Comparison of ENCODE assay signal across 32 mouse cellular contexts in the genomic region with DNA sequence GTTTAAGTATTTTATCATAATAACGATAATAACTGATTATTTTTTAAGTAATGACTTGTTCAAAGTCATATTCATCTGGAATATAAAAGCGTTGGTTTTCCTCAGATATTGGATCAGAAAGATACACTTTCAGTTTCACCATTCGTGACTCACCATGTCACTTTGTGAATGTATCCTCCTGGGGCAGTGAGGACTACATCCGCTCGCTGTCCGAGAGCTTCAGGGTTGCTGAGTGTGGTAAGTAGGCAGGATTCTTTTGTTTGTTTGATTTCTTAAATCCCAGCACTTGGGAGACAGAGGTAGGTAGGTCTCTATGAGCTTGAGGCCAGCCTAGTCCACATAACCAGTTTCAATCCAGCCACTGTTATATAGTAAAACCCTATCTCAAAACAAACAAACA. TPM values are rescaled to one million over a fixed set of nuclear protein-coding genes. Genes with fewer than 3 reads are reported as not detected.
DNase-seq lines count a peak whose midpoint lies in the region; TF ChIP-seq lines count a peak whose summit lies in the region.
"Had no signal": no experiment of that assay in that cellular context is flagged by ENCODE, and none has a peak within 500 bp of the region (broad histone marks: within the 10 kb centered on the region; RNA-seq: fewer than 3 reads in every experiment).

No protein-coding gene starts in this region.

- WGBS in kidney, adult 2 months: 62% methylated on average over 6 of the region's 6 CpGs

- H3ac ChIP-seq in myocyte (ENCODE audit: control insufficient read depth, insufficient read length): no peak overlapping the region

- TF ChIP-seq RAD21 in MEL (IDR thresholded peaks at IDR 0.05; ENCODE audit: low read depth, low read length): no peak

- DNase-seq in adrenal gland, adult (ENCODE audit: inconsistent age in 2 of 2, low spot score in 1 of 2): peak; percentile 19 to 54
- no peak for DNase-seq in adrenal gland, postnatal 4 days (ENCODE audit: low spot score in 2 of 2)
- peak; percentile 15 for DNase-seq in kidney, adult 2 months
- DNase-seq in kidney, postnatal 25 days: no peak
- no peak for DNase-seq in MEL (ENCODE audit: low read depth, low spot score)
- no peak for DNase-seq in lung, postnatal 36 days
- DNase-seq: adrenal gland, adult 2 months; cerebellum, adult 9-10 months; gastrocnemius, postnatal 10 days; heart, postnatal 36 days; kidney, adult 18-20 months; kidney, postnatal 14 days; liver, embryonic 13.5 days; lung, postnatal 4 days; right cerebral cortex, postnatal 25 days; spleen, adult 18-20 months; thymus, postnatal 14 days had no signal

- no peak overlapping the region for H3K27ac ChIP-seq in kidney, adult 2 months (ENCODE audit: insufficient read depth, low read depth, low read length)
- H3K27ac ChIP-seq in MEL (ENCODE audit: control insufficient read depth, low read depth, low read length): no peak overlapping the region
- H3K27ac ChIP-seq: forebrain, embryonic 13.5 days; heart, embryonic 13.5 days; hindbrain, embryonic 13.5 days; layer of hippocampus, adult 2 months; limb, embryonic 10.5 days; liver, embryonic 13.5 days; neural tube, embryonic 13.5 days had no signal

- no peaks in the 10 kb centered on the region for H3K27me3 ChIP-seq in kidney, adult 2 months (replicated peaks; ENCODE audit: control insufficient read depth, insufficient read depth, low read length)
- H3K27me3 ChIP-seq in MEL (ENCODE audit: control insufficient read depth in 1 of 2, insufficient read depth in 2 of 2, low read length in 2 of 2): peaks cover 7% of the 10 kb centered on the region in 2 experiments
- H3K27me3 ChIP-seq in myocyte (ENCODE audit: control insufficient read depth, insufficient read depth, insufficient read length): peaks cover 4% of the 10 kb centered on the region

- no peak overlapping the region for H3K9ac ChIP-seq in MEL (ENCODE audit: control insufficient read depth, low read depth, low read length, poor library complexity, severe bottlenecking)
- H3K9ac ChIP-seq: forebrain, embryonic 13.5 days; heart, embryonic 13.5 days; hindbrain, embryonic 13.5 days; liver, embryonic 13.5 days; lung, embryonic 14.5 days; neural tube, embryonic 13.5 days had no signal

- no peak for TF ChIP-seq CTCF in kidney, adult 2 months (conservative IDR thresholded peaks at IDR 0.05; ENCODE audit: insufficient read depth, insufficient read length, low read depth, low read length)
- TF ChIP-seq CTCF in MEL (IDR thresholded peaks at IDR 0.05 in 2 of 3, conservative IDR thresholded peaks at IDR 0.05 in 1 of 3; ENCODE audit: control insufficient read depth in 1 of 3, insufficient read depth in 1 of 3, low read depth in 2 of 3, low read length in 3 of 3, poor library complexity in 1 of 3, severe bottlenecking in 1 of 3): no peak

- peaks cover 9% of the 10 kb centered on the region for H3K4me1 ChIP-seq in kidney, adult 2 months (ENCODE audit: control insufficient read depth, insufficient read depth, low read length)
- no peaks in the 10 kb centered on the region for H3K4me1 ChIP-seq in MEL (ENCODE audit: control insufficient read depth in 1 of 2, insufficient read depth in 2 of 2, low read length in 2 of 2)
- H3K4me1 ChIP-seq: forebrain, embryonic 13.5 days; heart, embryonic 13.5 days; hindbrain, embryonic 13.5 days; limb, embryonic 10.5 days; neural tube, embryonic 13.5 days had no signal

- no peak for TF ChIP-seq POLR2A in kidney, adult 2 months (IDR thresholded peaks at IDR 0.05; ENCODE audit: low read depth, low read length)
- no peak for TF ChIP-seq POLR2A in MEL (IDR thresholded peaks at IDR 0.05; ENCODE audit: control insufficient read depth in 1 of 2, insufficient read depth in 1 of 2, low read depth in 1 of 2, low read length in 2 of 2, poor library complexity in 1 of 2)
- TF ChIP-seq POLR2A in myocyte (IDR thresholded peaks at IDR 0.05; ENCODE audit: insufficient read length, low read depth): no peak

- H3K4me2 ChIP-seq in myocyte (ENCODE audit: low read depth): peak overlapping the region; percentile 45
- H3K4me2 ChIP-seq: forebrain, embryonic 13.5 days; heart, embryonic 13.5 days; hindbrain, embryonic 13.5 days; liver, embryonic 13.5 days; lung, embryonic 14.5 days; neural tube, embryonic 13.5 days had no signal

- no peak overlapping the region for H3K4me3 ChIP-seq in kidney, adult 2 months (ENCODE audit: insufficient read depth, low read depth, low read length)
- H3K4me3 ChIP-seq in MEL (ENCODE audit: control insufficient read depth in 1 of 2, insufficient read depth in 1 of 2, low read depth in 2 of 2, low read length in 2 of 2) (0 out of 4 replicates have a peak overlapping the region, but pooled peaks have one; percentile 16 to 17), myocyte (no peak overlapping the region)
- H3K4me3 ChIP-seq: forebrain, embryonic 13.5 days; heart, embryonic 13.5 days; hindbrain, embryonic 13.5 days; layer of hippocampus, adult 2 months; limb, embryonic 10.5 days; liver, embryonic 13.5 days; neural tube, embryonic 13.5 days had no signal

- no peaks in the 10 kb centered on the region for H3K36me3 ChIP-seq in kidney, adult 2 months (ENCODE audit: control insufficient read depth, insufficient read depth, low read length)
- H3K36me3 ChIP-seq in MEL (ENCODE audit: control insufficient read depth in 1 of 2, insufficient read depth in 2 of 2, low read length in 2 of 2) (no peaks in the 10 kb centered on the region), myocyte (ENCODE audit: control insufficient read depth, insufficient read depth) (no peaks in the 10 kb centered on the region)
- H3K36me3 ChIP-seq: heart, embryonic 13.5 days; hindbrain, embryonic 13.5 days; limb, embryonic 10.5 days; liver, embryonic 13.5 days; neural tube, embryonic 13.5 days had no signal

- H3K79me2 ChIP-seq in MEL (ENCODE audit: control insufficient read depth, insufficient read depth, low read length, poor library complexity): no peaks in the 10 kb centered on the region
- H3K79me2 ChIP-seq in myocyte (ENCODE audit: control insufficient read depth, insufficient read depth): no peaks in the 10 kb centered on the region

- no peaks in the 10 kb centered on the region for H3K9me3 ChIP-seq in MEL (replicated peaks; ENCODE audit: insufficient read depth, low read length)
- H3K9me3 ChIP-seq: forebrain, embryonic 13.5 days; heart, embryonic 13.5 days; hindbrain, embryonic 13.5 days; limb, embryonic 10.5 days; liver, embryonic 13.5 days; neural tube, embryonic 13.5 days had no signal

- no peak for TF ChIP-seq EP300 in MEL (IDR thresholded peaks at IDR 0.05; ENCODE audit: low read depth in 1 of 2, low read length in 2 of 2)

TF ChIP-seq in MEL, 35 proteins besides CTCF, POLR2A, EP300 and RAD21 (continues in another document):
- TF ChIP-seq TCF12 (IDR thresholded peaks at IDR 0.05; ENCODE audit: low read depth, low read length): no peak
- no peak for TF ChIP-seq CHD1 (IDR thresholded peaks at IDR 0.05; ENCODE audit: low read depth, low read length)
- TF ChIP-seq NRF1 (IDR thresholded peaks at IDR 0.05; ENCODE audit: insufficient read depth, low read depth, low read length, poor library complexity, severe bottlenecking): no peak
- TF ChIP-seq ZNF384 (IDR thresholded peaks at IDR 0.05; ENCODE audit: low read depth, low read length): no peak
- no peak for TF ChIP-seq USF2 (IDR thresholded peaks at IDR 0.05; ENCODE audit: borderline replicate concordance in 1 of 2, insufficient read depth in 1 of 2, low read depth in 1 of 2, low read length in 2 of 2)
- no peak for TF ChIP-seq GABPA (IDR thresholded peaks at IDR 0.05; ENCODE audit: low read depth, low read length)
- TF ChIP-seq SMC3 (IDR thresholded peaks at IDR 0.05; ENCODE audit: low read depth, low read length): no peak
- TF ChIP-seq HCFC1 (IDR thresholded peaks at IDR 0.05; ENCODE audit: low read depth, low read length): no peak

TF ChIP-seq in myocyte, 11 proteins besides CTCF, POLR2A, EP300 and RAD21 (continues in another document):
- TF ChIP-seq TCF3 (IDR thresholded peaks at IDR 0.05; ENCODE audit: insufficient read length, low read depth) (no peak), POLR2AphosphoS2 (IDR thresholded peaks at IDR 0.05; ENCODE audit: insufficient read length, low read depth) (no peak), MAX (IDR thresholded peaks at IDR 0.05; ENCODE audit: low read depth) (no peak), TCF12 (IDR thresholded peaks at IDR 0.05; ENCODE audit: insufficient read depth, poor library complexity, severe bottlenecking) (no peak), MYOD1 (IDR thresholded peaks at IDR 0.05; ENCODE audit: control insufficient read depth in 1 of 3, insufficient read length in 2 of 3, low read depth in 2 of 3) (no peak), MYOG (IDR thresholded peaks at IDR 0.05; ENCODE audit: control insufficient read depth in 1 of 3, insufficient read depth in 1 of 3, insufficient read length in 2 of 3, low read depth in 2 of 3) (no peak), USF1 (IDR thresholded peaks at IDR 0.05; ENCODE audit: low read depth) (no peak), CEBPB (IDR thresholded peaks at IDR 0.05; ENCODE audit: insufficient read depth, poor library complexity, severe bottlenecking) (no peak)

RNA-seq across cellular contexts. Expression of a gene that starts 14.1 kb away (rescaled TPM):
- total RNA-seq in adrenal gland, postnatal 4 days (2021): 1 to 10 TPM in 1 of 2 experiments, under 1 TPM in 1; 0.64 to 1.3 TPM
- not detected in 2 replicates for polyA plus RNA-seq in kidney, adult 2 months (2012; rRNA removed)
- total RNA-seq in MEL (2012; rRNA removed): 0.15 TPM in 1 of 2 replicates, not detected in the other
- polyA plus RNA-seq in MEL (2012; ENCODE audit: insufficient read depth in 1 of 2, insufficient read length in 2 of 2, low read depth in 1 of 2, low replicate concordance in 2 of 2, missing spikeins in 1 of 2) (under 1 TPM in 1 of 2 experiments, not detected in 1; 0.11 TPM), myocyte (2012; fragmentation: generic; extraction: Trizol) (not detected)
- total RNA-seq: gastrocnemius, postnatal 10 days; heart, postnatal 36 days; layer of hippocampus, adult 2 months; layer of hippocampus, postnatal 25 days had no signal
- polyA plus RNA-seq: adrenal gland, adult 2 months; brain, embryonic 14.5 days; embryonic facial prominence, embryonic 14.5 days; forebrain, embryonic 13.5 days; frontal cortex, adult 2 months; heart, embryonic 13.5 days; hindbrain, embryonic 13.5 days; inflammation-experienced regulatory T-cells, adult 6 months; limb, embryonic 10.5 days; lung, embryonic 14.5 days; midbrain, embryonic 14.5 days; neural tube, embryonic 13.5 days had no signal

RNA-seq across cellular contexts. Expression of a gene that starts 21.8 kb away (rescaled TPM):
- total RNA-seq in adrenal gland, postnatal 4 days (2021): 10 to 100 TPM; 67.0 to 77.5 TPM
- 636 and 727 TPM in 2 replicates for polyA plus RNA-seq in kidney, adult 2 months (2012; rRNA removed)
- total RNA-seq in MEL (2012; rRNA removed): 32.3 and 49.6 TPM in 2 replicates
- 10 to 100 TPM in 1 of 2 experiments, not detected in 1; 37.5 TPM for polyA plus RNA-seq in MEL (2012; ENCODE audit: insufficient read depth in 1 of 2, insufficient read length in 2 of 2, low read depth in 1 of 2, low replicate concordance in 2 of 2, missing spikeins in 1 of 2)
- 58.3 TPM for polyA plus RNA-seq in myocyte (2012; fragmentation: generic; extraction: Trizol)

RNA-seq across cellular contexts. Expression of a gene that starts 32.0 kb away (rescaled TPM):
- total RNA-seq in adrenal gland, postnatal 4 days (2021): 10 to 100 TPM; 28.9 to 30.5 TPM
- polyA plus RNA-seq in kidney, adult 2 months (2012; rRNA removed): 103 and 123 TPM in 2 replicates
- total RNA-seq in MEL (2012; rRNA removed): 2.0 and 2.7 TPM in 2 replicates
- polyA plus RNA-seq in MEL (2012; ENCODE audit: insufficient read depth in 1 of 2, insufficient read length in 2 of 2, low read depth in 1 of 2, low replicate concordance in 2 of 2, missing spikeins in 1 of 2) (1 to 10 TPM in 1 of 2 experiments, not detected in 1; 4.7 TPM), myocyte (2012; fragmentation: generic; extraction: Trizol) (9.5 TPM)

RNA-seq across cellular contexts. Expression of a gene that starts 47.6 kb away (rescaled TPM):
- 1 to 10 TPM; 2.0 to 7.4 TPM for total RNA-seq in adrenal gland, postnatal 4 days (2021)
- 50.6 and 77.3 TPM in 2 replicates for polyA plus RNA-seq in kidney, adult 2 months (2012; rRNA removed)
- not detected in 2 replicates for total RNA-seq in MEL (2012; rRNA removed)
- polyA plus RNA-seq in MEL (2012; ENCODE audit: insufficient read depth in 1 of 2, insufficient read length in 2 of 2, low read depth in 1 of 2, low replicate concordance in 2 of 2, missing spikeins in 1 of 2) (under 1 TPM in 1 of 2 experiments, not detected in 1; 0.04 TPM), myocyte (2012; fragmentation: generic; extraction: Trizol) (not detected)
- total RNA-seq: layer of hippocampus, postnatal 25 days; megakaryocyte-erythroid progenitor cell, adult 5-6 weeks had no signal
- polyA plus RNA-seq: brain, embryonic 14.5 days; inflammation-experienced regulatory T-cells, adult 6 months; midbrain, embryonic 14.5 days; neural tube, embryonic 13.5 days had no signal

Comparison
In these comparisons a context has a peak if more than half of its experiments do, and no peak if none do; other contexts are left out.
1. DNase-seq: peak in adrenal gland, adult (2 of 2) and kidney, adult 2 months (single experiment); none in adrenal gland, postnatal 4 days (0 of 2), kidney, postnatal 25 days (0 of 2), MEL (single experiment) and lung, postnatal 36 days (single experiment).
2. H3K4me3 ChIP-seq: peak in MEL (2 of 2); none in kidney, adult 2 months (single experiment) and myocyte (single experiment).